Mouse (Mus musculus): ENCODE data around the gene Gm4871. TPM values are rescaled to one million over a fixed set of nuclear protein-coding genes. Genes with fewer than 3 reads are reported as not detected.
"Not testable (repeated sequence)": the region's sequence is repeated elsewhere in the genome, so short reads cannot be mapped to it uniquely, and the experiment has no call there.

The Gm4871 gene
- polyA plus RNA-seq (2011; ENCODE audit: insufficient read depth, insufficient read length, low read depth, missing spikeins), result not detected in 2 replicates

GRCm38 (mm10) chr5:145032391-145032790, at the start of gene Gm4871:
Gene Gm4871 (minus strand): TSS chr5:145032754.
- H3K9me3 ChIP-seq (replicated peaks; ENCODE audit: control insufficient read depth, insufficient read depth, low read length, poor library complexity, severe bottlenecking); H3K27ac ChIP-seq (ENCODE audit: insufficient read depth, low read length); H3K36me3 ChIP-seq (ENCODE audit: control insufficient read depth, insufficient read depth, low read length, poor library complexity, severe bottlenecking); H3K27me3 ChIP-seq (ENCODE audit: control insufficient read depth, insufficient read depth, low read length, poor library complexity, severe bottlenecking); H3K9ac ChIP-seq (ENCODE audit: low read depth, poor library complexity, severe bottlenecking); H3K4me1 ChIP-seq (ENCODE audit: control insufficient read depth, insufficient read depth, low read length); H3K4me3 ChIP-seq (ENCODE audit: low read depth, low read length): not testable (repeated sequence)

- H3K27me3 ChIP-seq (ENCODE audit: control insufficient read depth, insufficient read depth, low read length, poor library complexity, severe bottlenecking), result no peaks in the 10 kb centered on the region
- no peaks in the 10 kb centered on the region for H3K36me3 ChIP-seq (ENCODE audit: control insufficient read depth, insufficient read depth, low read length, poor library complexity, severe bottlenecking)
- no peaks in the 10 kb centered on the region for H3K9me3 ChIP-seq (replicated peaks; ENCODE audit: control insufficient read depth, insufficient read depth, low read length, poor library complexity, severe bottlenecking)
- no peak overlapping the region for H3K4me3 ChIP-seq (ENCODE audit: low read depth, low read length)
- H3K4me1 ChIP-seq (ENCODE audit: control insufficient read depth, insufficient read depth, low read length), result no peaks in the 10 kb centered on the region
- H3K27ac ChIP-seq (ENCODE audit: insufficient read depth, low read length), result no peak overlapping the region
- TF ChIP-seq EP300 (IDR thresholded peaks at IDR 0.05; ENCODE audit: insufficient read depth, low read depth, low read length) (no peak), CTCF (IDR thresholded peaks at IDR 0.05; ENCODE audit: low read depth, low read length) (no peak), POLR2A (IDR thresholded peaks at IDR 0.05; ENCODE audit: insufficient read depth, low read length) (no peak)
- H3K9ac ChIP-seq (ENCODE audit: low read depth, poor library complexity, severe bottlenecking), result no peak overlapping the region
Observed at GRCm38 (mm10) chr5:145081866-145082613, 49.5 kb upstream of the Gm4871 start.

GRCm38 (mm10) chr5:145075081-145075480, 42.5 kb upstream of the Gm4871 start:
- Histone ChIP-seq H3K9me3 (replicated peaks; ENCODE audit: control insufficient read depth, insufficient read depth, low read length, poor library complexity, severe bottlenecking) (no peaks in the 10 kb centered on the region), H3K27ac (ENCODE audit: insufficient read depth, low read length) (no peak overlapping the region), H3K27me3 (ENCODE audit: control insufficient read depth, insufficient read depth, low read length, poor library complexity, severe bottlenecking) (no peaks in the 10 kb centered on the region), H3K36me3 (ENCODE audit: control insufficient read depth, insufficient read depth, low read length, poor library complexity, severe bottlenecking) (no peaks in the 10 kb centered on the region), H3K4me1 (ENCODE audit: control insufficient read depth, insufficient read depth, low read length) (no peaks in the 10 kb centered on the region), H3K9ac (ENCODE audit: low read depth, poor library complexity, severe bottlenecking) (no peak overlapping the region), H3K4me3 (ENCODE audit: low read depth, low read length) (no peak overlapping the region)
- TF ChIP-seq POLR2A (IDR thresholded peaks at IDR 0.05; ENCODE audit: insufficient read depth, low read length) (no peak), EP300 (IDR thresholded peaks at IDR 0.05; ENCODE audit: insufficient read depth, low read depth, low read length) (no peak), CTCF (IDR thresholded peaks at IDR 0.05; ENCODE audit: low read depth, low read length) (no peak)

- Histone ChIP-seq H3K4me3 (ENCODE audit: low read depth, low read length) (no peak overlapping the region), H3K9me3 (replicated peaks; ENCODE audit: control insufficient read depth, insufficient read depth, low read length, poor library complexity, severe bottlenecking) (no peaks in the 10 kb centered on the region), H3K4me1 (ENCODE audit: control insufficient read depth, insufficient read depth, low read length) (no peaks in the 10 kb centered on the region), H3K27me3 (ENCODE audit: control insufficient read depth, insufficient read depth, low read length, poor library complexity, severe bottlenecking) (no peaks in the 10 kb centered on the region), H3K27ac (ENCODE audit: insufficient read depth, low read length) (no peak overlapping the region), H3K36me3 (ENCODE audit: control insufficient read depth, insufficient read depth, low read length, poor library complexity, severe bottlenecking) (no peaks in the 10 kb centered on the region), H3K9ac (ENCODE audit: low read depth, poor library complexity, severe bottlenecking) (no peak overlapping the region)
- TF ChIP-seq POLR2A (IDR thresholded peaks at IDR 0.05; ENCODE audit: insufficient read depth, low read length) (no peak), EP300 (IDR thresholded peaks at IDR 0.05; ENCODE audit: insufficient read depth, low read depth, low read length) (no peak), CTCF (IDR thresholded peaks at IDR 0.05; ENCODE audit: low read depth, low read length) (peak; percentile 80)
Observed at GRCm38 (mm10) chr5:145071342-145071741, 38.8 kb upstream of the Gm4871 start.

- Histone ChIP-seq H3K27ac (ENCODE audit: insufficient read depth, low read length) (no peak overlapping the region), H3K4me3 (ENCODE audit: low read depth, low read length) (no peak overlapping the region), H3K27me3 (ENCODE audit: control insufficient read depth, insufficient read depth, low read length, poor library complexity, severe bottlenecking) (no peaks in the 10 kb centered on the region), H3K36me3 (ENCODE audit: control insufficient read depth, insufficient read depth, low read length, poor library complexity, severe bottlenecking) (no peaks in the 10 kb centered on the region), H3K9me3 (replicated peaks; ENCODE audit: control insufficient read depth, insufficient read depth, low read length, poor library complexity, severe bottlenecking) (no peaks in the 10 kb centered on the region), H3K4me1 (ENCODE audit: control insufficient read depth, insufficient read depth, low read length) (no peaks in the 10 kb centered on the region), H3K9ac (ENCODE audit: low read depth, poor library complexity, severe bottlenecking) (no peak overlapping the region)
- TF ChIP-seq CTCF (IDR thresholded peaks at IDR 0.05; ENCODE audit: low read depth, low read length), result peak; percentile 80
- no peak for TF ChIP-seq POLR2A (IDR thresholded peaks at IDR 0.05; ENCODE audit: insufficient read depth, low read length)
Observed at GRCm38 (mm10) chr5:145069707-145070106, 37.2 kb upstream of the Gm4871 start.

- no peaks in the 10 kb centered on the region for H3K27me3 ChIP-seq (ENCODE audit: control insufficient read depth, insufficient read depth, low read length, poor library complexity, severe bottlenecking)
- H3K36me3 ChIP-seq (ENCODE audit: control insufficient read depth, insufficient read depth, low read length, poor library complexity, severe bottlenecking), result no peaks in the 10 kb centered on the region
- no peak for TF ChIP-seq CTCF (IDR thresholded peaks at IDR 0.05; ENCODE audit: low read depth, low read length)
- no peak for TF ChIP-seq EP300 (IDR thresholded peaks at IDR 0.05; ENCODE audit: insufficient read depth, low read depth, low read length)
- no peak for TF ChIP-seq POLR2A (IDR thresholded peaks at IDR 0.05; ENCODE audit: insufficient read depth, low read length)
- H3K9ac ChIP-seq (ENCODE audit: low read depth, poor library complexity, severe bottlenecking), result no peak overlapping the region
- H3K4me1 ChIP-seq (ENCODE audit: control insufficient read depth, insufficient read depth, low read length), result no peaks in the 10 kb centered on the region
- no peak overlapping the region for H3K27ac ChIP-seq (ENCODE audit: insufficient read depth, low read length)
- no peaks in the 10 kb centered on the region for H3K9me3 ChIP-seq (replicated peaks; ENCODE audit: control insufficient read depth, insufficient read depth, low read length, poor library complexity, severe bottlenecking)
- H3K4me3 ChIP-seq (ENCODE audit: low read depth, low read length), result no peak overlapping the region
Observed at GRCm38 (mm10) chr5:145068863-145069262, 36.3 kb upstream of the Gm4871 start.
